Comparison of ENCODE assay signal across 29 mouse cellular contexts in genomic region chr10:61559544-61559943, GRCm38 (mm10). TPM values are rescaled to one million over a fixed set of nuclear protein-coding genes. Genes with fewer than 3 reads are reported as not detected.
DNase-seq lines count a peak whose midpoint lies in the region; ATAC-seq and TF ChIP-seq lines count a peak whose summit lies in the region.
"Had no signal": no experiment of that assay in that cellular context is flagged by ENCODE, and none has a peak within 500 bp of the region (broad histone marks: within the 10 kb centered on the region; RNA-seq: fewer than 3 reads in every experiment).

No protein-coding gene starts in this region.

- no peak for TF ChIP-seq CTCF in thymus, adult 2 months (IDR thresholded peaks at IDR 0.05; ENCODE audit: borderline replicate concordance, control insufficient read depth, extremely low read depth, insufficient read depth, low read length, poor library complexity)

- no peak overlapping the region for H3K4me3 ChIP-seq in thymus, adult 2 months (ENCODE audit: control insufficient read depth, insufficient read depth, low read length)
- no peak overlapping the region for H3K4me3 ChIP-seq in liver, embryonic 12.5 days
- H3K4me3 ChIP-seq: embryonic facial prominence, embryonic 12.5 days; forebrain, embryonic 15.5 days; heart, embryonic 15.5 days; hindbrain, embryonic 13.5 days; limb, embryonic 13.5 days; midbrain, embryonic 13.5 days had no signal

- H3K9ac ChIP-seq in liver, embryonic 12.5 days = no peak overlapping the region
- H3K9ac ChIP-seq: embryonic facial prominence, embryonic 12.5 days; forebrain, embryonic 15.5 days; heart, embryonic 15.5 days; hindbrain, embryonic 13.5 days; limb, embryonic 13.5 days; liver, postnatal 0 days; midbrain, embryonic 13.5 days had no signal

- TF ChIP-seq POLR2A in thymus, adult 2 months (IDR thresholded peaks at IDR 0.05; ENCODE audit: control insufficient read depth, extremely low read depth, insufficient read depth, low read length, poor library complexity) = no peak

- H3K27ac ChIP-seq in thymus, adult 2 months (ENCODE audit: control insufficient read depth, insufficient read depth, low read length) = peak overlapping the region; percentile 88
- H3K27ac ChIP-seq in liver, embryonic 12.5 days = no peak overlapping the region
- H3K27ac ChIP-seq: embryonic facial prominence, embryonic 12.5 days; forebrain, embryonic 15.5 days; heart, embryonic 15.5 days; hindbrain, embryonic 13.5 days; kidney, postnatal 0 days; limb, embryonic 13.5 days; macrophage; midbrain, embryonic 13.5 days had no signal

- peaks cover 3% of the 10 kb centered on the region for H3K4me1 ChIP-seq in thymus, adult 2 months (replicated peaks; ENCODE audit: control insufficient read depth, insufficient read depth, low read length)
- H3K4me1 ChIP-seq in liver, embryonic 12.5 days = no peaks in the 10 kb centered on the region
- H3K4me1 ChIP-seq: embryonic facial prominence, embryonic 12.5 days; forebrain, embryonic 15.5 days; heart, embryonic 15.5 days; hindbrain, embryonic 13.5 days; limb, embryonic 13.5 days; midbrain, embryonic 13.5 days had no signal

- H3K27me3 ChIP-seq in thymus, adult 2 months (ENCODE audit: control insufficient read depth, insufficient read depth, low read length) = no peaks in the 10 kb centered on the region
- no peaks in the 10 kb centered on the region for H3K27me3 ChIP-seq in liver, embryonic 12.5 days (replicated peaks)
- H3K27me3 ChIP-seq: embryonic facial prominence, embryonic 12.5 days; forebrain, embryonic 15.5 days; heart, embryonic 15.5 days; hindbrain, embryonic 13.5 days; limb, embryonic 13.5 days; midbrain, embryonic 13.5 days had no signal

- DNase-seq in frontal cortex, postnatal 36 days (ENCODE audit: low spot score in 2 of 2) = no peak
- no peak for DNase-seq in thymus, adult 2 months
- DNase-seq in thymus, postnatal 25 days = no peak
- DNase-seq in brain, adult 2 months (ENCODE audit: low read depth, low spot score) = peak; percentile 46
- DNase-seq in telencephalon, adult 2 months (ENCODE audit: low read depth, low spot score) = peak; percentile 43
- no peak for DNase-seq in layer of hippocampus, postnatal 14 days (ENCODE audit: low spot score in 2 of 2)
- DNase-seq: adrenal gland, adult 8-10 months; cerebellum, adult 9-10 months; embryo, embryonic 11 days; heart, postnatal 36 days; kidney, adult 2 months; liver, postnatal 0 days had no signal

- H3K4me2 ChIP-seq in liver, embryonic 12.5 days = no peak overlapping the region
- H3K4me2 ChIP-seq: embryonic facial prominence, embryonic 12.5 days; forebrain, embryonic 15.5 days; heart, embryonic 15.5 days; hindbrain, embryonic 13.5 days; limb, embryonic 13.5 days; liver, embryonic 11.5 days; midbrain, embryonic 13.5 days had no signal

- no peaks in the 10 kb centered on the region for H3K9me3 ChIP-seq in liver, embryonic 12.5 days (replicated peaks)
- H3K9me3 ChIP-seq: embryonic facial prominence, embryonic 12.5 days; forebrain, embryonic 15.5 days; heart, embryonic 15.5 days had no signal

- H3K36me3 ChIP-seq in thymus, adult 2 months (ENCODE audit: control insufficient read depth, insufficient read depth, low read length) = no peaks in the 10 kb centered on the region
- peaks cover 3% of the 10 kb centered on the region; the same call in 1 of the 2 replicates for H3K36me3 ChIP-seq in liver, embryonic 12.5 days
- H3K36me3 ChIP-seq: forebrain, embryonic 15.5 days had no signal

- ATAC-seq in frontal cortex, adult (ENCODE audit: low TSS enrichment) = peak; percentile 24; the same call in 1 of the 2 replicates
- ATAC-seq in liver, embryonic 12.5 days = no peak
- ATAC-seq: forebrain, embryonic 15.5 days; liver, postnatal 0 days; lung, postnatal 0 days; midbrain, embryonic 13.5 days had no signal

RNA-seq across cellular contexts. Expression of gene Npffr1, which starts 35.7 kb away (rescaled TPM):
- polyA plus RNA-seq in thymus, adult 2 months (2012; rRNA removed) = 0.04 and 0.10 TPM in 2 replicates
- not detected in 2 replicates for polyA plus RNA-seq in liver, embryonic 12.5 days (2016; fragmentation: Nextera tagmentation; extraction: Ambion mirVana)
- 1 to 10 TPM; 3.6 to 5.2 TPM for total RNA-seq in layer of hippocampus, postnatal 14 days (2021)
- total RNA-seq: gastrocnemius, adult 8-10 months; heart, postnatal 36 days; megakaryocyte-erythroid progenitor cell, adult 5-6 weeks had no signal
- polyA plus RNA-seq: embryonic facial prominence, embryonic 12.5 days; heart, embryonic 15.5 days; large intestine, adult 2 months; liver, embryonic 11.5 days; liver, postnatal 0 days; macrophage; small intestine, adult 2 months; stomach, embryonic 14.5 days had no signal

Comparison
In these comparisons a context has a peak if more than half of its experiments do, and no peak if none do; other contexts are left out.
1. DNase-seq: peak in brain, adult 2 months (single experiment) and telencephalon, adult 2 months (single experiment); none in frontal cortex, postnatal 36 days (0 of 2), thymus, adult 2 months (single experiment), thymus, postnatal 25 days (single experiment) and layer of hippocampus, postnatal 14 days (0 of 2).